Mouse (Mus musculus) layer of hippocampus, adult 2 months (tissue): Measurements from ENCODE around the gene Apeh. TPM values are rescaled to one million over a fixed set of nuclear protein-coding genes. Genes with fewer than 3 reads are reported as not detected.

Experiments used
- DNase-seq, 2 experiments: peaks; one replicate each; pipeline ENCODE4 v3.0.0; 2022; ENCODE audit warnings: low spot score in 2 of 2
- H3K27ac ChIP-seq: fragments of 200-600 bp; 2 replicates; pipeline ENCODE4 v1.8.1; 2022
- H3K4me3 ChIP-seq: fragments of 200-600 bp; 2 replicates; pipeline ENCODE4 v1.8.1; 2022; ENCODE audit warnings: mild to moderate bottlenecking
- CTCF ChIP-seq: fragments of 200-600 bp; conservative IDR thresholded peaks from 2 replicates; pipeline ENCODE4 v1.8.1; 2022; ENCODE audit warnings: antibody characterized with exemption, mild to moderate bottlenecking, moderate library complexity
- total RNA-seq, 2 experiments: library from RNA; stranded (reverse); gene quantifications; 2 replicates each; pipeline ENCODE4 v1.2.3; 2021

Gene Apeh
- total RNA-seq, 2 experiments from 2014 or later: 35.3 to 37.0 TPM

DNA sequence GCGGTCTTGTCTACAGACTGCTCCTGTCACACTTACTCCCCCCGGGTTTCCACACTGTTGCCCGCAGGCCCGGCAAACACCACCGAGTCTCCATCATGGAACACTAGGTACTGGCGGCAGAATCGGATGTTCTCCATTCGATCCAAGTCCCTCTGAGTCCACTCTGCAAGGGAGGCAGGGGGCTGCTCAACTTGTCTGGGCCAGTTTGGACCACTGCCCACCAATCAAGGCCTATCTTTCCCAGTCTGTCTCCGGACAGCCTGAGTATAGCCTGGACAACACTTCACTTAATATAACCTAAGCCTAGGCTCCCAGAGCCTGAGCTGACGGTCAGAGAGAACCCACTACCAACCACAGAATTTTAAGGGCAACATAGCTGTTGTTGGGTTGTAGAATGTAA, 820 bp downstream of the Apeh start:
- peak overlapping the region; percentile 65 for H3K4me3 ChIP-seq
- DNase-seq: no peak
- H3K27ac ChIP-seq: peak overlapping the region; percentile 86
- TF ChIP-seq CTCF: no peak

DNA sequence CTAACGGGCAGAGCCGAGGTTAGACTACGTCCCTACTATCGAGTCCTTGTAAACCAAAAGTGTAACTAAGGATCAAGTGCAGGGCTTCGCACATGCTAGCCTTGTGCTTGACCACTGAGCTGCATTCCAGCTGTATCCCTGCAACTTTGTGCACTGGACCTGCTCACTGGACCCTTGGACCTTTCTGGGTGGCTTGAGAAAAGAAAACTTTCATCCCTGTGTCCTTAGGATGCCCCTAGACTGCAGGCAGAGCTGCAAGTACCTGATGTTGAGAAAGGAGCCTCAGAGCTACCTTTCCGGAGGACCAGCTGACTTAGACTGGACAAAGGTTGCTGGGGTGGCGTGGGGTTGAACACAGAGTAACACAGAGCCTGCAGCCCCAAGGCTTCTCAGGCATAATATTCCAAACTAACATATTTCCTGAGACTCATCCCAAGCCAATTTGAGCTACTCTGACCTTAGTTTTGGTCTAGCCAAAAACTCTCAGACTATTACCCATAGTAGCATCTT, 3.7 kb downstream of the Apeh start:
- H3K4me3 ChIP-seq: no peak overlapping the region
- H3K27ac ChIP-seq: no peak overlapping the region
- DNase-seq: no peak
- no peak for TF ChIP-seq CTCF

DNA sequence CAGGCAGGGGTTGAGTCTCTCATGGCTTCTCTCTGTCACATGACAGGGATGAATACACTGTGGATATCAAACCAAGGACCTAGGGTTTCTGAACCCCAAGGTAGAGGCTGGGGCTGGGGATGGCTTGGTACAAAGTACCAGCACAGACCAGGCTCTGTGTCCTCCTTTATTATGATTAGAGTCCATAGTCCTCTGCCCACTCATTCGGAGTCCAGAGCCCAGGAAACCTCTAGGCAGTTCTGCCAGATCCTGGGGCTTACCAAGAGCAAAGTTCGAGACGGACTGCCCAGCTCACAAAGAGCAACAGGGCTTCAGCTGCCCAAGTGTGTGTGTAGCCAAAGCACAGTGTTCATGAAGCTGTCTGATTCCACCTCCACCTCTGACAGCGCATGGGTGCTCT, 9.1 kb downstream of the Apeh start:
- no peak for TF ChIP-seq CTCF
- DNase-seq: no peak
- Histone ChIP-seq H3K4me3 (no peak overlapping the region), H3K27ac (no peak overlapping the region)

DNA sequence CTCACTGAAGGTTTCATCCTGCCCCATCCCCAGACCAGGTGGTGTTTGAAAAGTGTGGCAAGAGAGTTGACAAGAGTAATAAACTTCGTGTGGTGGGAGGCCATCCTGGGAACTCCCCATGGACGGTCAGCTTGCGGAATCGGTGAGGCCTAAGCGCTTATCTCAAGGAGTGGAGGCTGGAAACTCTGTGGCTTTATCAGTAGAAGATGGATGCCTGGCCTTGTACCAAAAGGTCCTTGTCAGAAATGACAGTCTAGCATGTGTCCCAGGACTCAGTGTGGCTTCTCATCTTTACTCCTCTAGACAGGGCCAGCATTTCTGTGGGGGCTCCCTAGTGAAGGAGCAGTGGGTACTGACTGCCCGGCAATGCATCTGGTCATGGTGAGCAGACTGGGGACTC, 10.8 kb downstream of the Apeh start:
- DNase-seq: no peak
- Histone ChIP-seq H3K27ac (no peak overlapping the region), H3K4me3 (no peak overlapping the region)
- no peak for TF ChIP-seq CTCF

DNA sequence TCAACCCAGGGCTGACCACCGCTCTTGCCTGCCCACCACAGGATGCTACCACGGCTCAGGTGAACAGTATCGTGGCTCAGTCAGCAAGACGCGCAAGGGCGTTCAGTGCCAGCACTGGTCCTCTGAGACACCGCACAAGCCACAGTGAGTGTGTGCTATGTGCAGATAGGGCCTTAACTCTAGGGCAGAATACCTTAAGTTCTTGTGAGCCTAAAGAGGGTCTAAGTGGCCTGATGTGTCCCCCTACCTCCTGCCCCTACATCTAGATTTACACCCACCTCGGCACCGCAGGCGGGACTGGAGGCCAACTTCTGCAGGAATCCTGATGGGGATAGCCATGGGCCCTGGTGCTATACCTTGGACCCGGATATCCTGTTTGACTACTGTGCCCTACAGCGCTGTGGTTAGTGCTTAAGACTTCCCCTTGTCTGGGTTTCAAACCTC, 11.4 kb downstream of the Apeh start, which contains the start of gene Rnf123:
Gene Rnf123 (minus strand): TSS at position 359 of the 444 bp plus-strand sequence.
- no peak for TF ChIP-seq CTCF
- no peak for DNase-seq
- Histone ChIP-seq H3K4me3 (no peak within 1 kb of the TSS), H3K27ac (no peak within 1 kb of the TSS)

DNA sequence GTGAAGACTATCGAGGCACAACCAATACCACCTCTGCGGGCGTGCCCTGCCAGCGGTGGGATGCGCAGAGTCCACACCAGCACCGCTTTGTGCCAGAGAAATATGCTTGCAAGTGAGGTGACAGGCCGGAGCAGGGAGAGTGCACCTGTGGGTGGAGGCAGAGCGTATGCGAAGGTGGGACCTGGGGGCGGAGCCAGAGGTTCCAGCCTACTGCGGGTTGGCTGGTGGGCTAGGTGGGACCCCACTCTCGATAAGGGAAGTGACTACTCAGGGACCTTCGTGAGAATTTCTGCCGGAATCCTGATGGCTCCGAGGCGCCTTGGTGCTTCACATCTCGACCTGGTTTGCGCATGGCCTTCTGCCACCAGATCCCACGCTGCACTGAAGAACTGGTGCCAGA, 11.9 kb downstream of the Apeh start:
- no peak overlapping the region for H3K4me3 ChIP-seq
- no peak for TF ChIP-seq CTCF
- no peak overlapping the region for H3K27ac ChIP-seq
- no peak for DNase-seq

DNA sequence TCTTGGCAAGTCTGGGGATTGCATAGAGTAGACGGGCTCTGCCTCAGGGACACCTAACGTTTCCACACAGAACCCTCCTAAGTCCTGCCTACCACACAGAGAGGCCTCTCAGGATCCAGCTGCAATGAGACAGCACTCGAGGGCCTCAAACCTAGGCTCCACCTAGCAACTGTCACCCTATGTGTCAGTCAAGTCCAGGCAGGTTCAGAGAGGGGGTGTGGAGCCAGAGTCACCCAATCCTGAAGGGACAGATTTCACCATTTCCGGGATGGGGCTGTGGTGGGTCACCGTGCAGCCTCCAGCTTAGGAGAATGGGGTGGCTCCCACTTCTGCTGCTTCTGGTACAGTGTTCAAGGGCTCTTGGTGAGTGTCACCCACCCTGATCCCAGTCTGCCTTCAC, 14.2 kb downstream of the Apeh start, which contains the start of gene Mst1:
Gene Mst1 (plus strand): TSS at position 269 of the 400 bp plus-strand sequence.
- no peak for TF ChIP-seq CTCF
- Histone ChIP-seq H3K27ac (peak within 1 kb of the TSS; percentile 95), H3K4me3 (peak within 1 kb of the TSS; percentile 86)
- no peak for DNase-seq

DNA sequence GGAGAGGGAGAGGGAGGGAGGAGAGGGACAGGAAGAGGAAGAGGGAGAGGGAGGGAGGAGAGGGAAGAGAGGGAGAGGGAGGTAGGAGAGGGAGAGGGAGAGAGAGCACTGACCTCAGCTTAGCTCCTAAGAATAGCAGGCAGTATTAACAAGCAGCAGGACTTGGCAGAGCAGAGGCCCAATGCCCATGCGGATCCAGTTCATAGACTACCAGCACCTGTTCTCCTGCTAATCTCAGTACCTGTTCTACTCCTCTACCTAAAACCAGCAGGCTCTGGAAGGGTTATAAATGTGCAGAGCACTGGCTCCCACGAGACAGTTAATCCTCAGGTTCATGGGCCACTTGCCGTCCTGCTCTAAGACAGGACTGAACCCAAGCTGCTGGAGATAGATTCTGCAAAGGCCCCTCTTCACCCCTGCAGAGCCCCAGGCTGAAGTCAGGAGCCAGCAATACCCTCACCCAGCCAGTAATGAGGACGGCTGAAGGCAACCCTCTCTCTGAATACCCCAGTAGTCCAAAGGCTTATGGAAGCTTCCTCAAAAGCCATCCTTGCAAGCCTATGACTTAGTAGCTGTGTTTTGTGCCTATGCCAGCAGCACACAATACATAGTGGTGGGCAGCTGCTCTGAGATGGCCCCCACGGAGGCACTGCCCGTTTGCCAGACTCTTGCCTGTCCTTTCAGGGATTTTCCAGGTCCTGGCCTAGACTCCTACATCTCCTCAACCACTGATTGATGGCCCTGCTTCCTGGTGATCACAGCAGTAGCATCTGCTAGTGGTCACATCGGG, 21.1 kb downstream of the Apeh start:
- Histone ChIP-seq H3K27ac (no peak overlapping the region), H3K4me3 (no peak overlapping the region)
- DNase-seq: no peak
- no peak for TF ChIP-seq CTCF

DNA sequence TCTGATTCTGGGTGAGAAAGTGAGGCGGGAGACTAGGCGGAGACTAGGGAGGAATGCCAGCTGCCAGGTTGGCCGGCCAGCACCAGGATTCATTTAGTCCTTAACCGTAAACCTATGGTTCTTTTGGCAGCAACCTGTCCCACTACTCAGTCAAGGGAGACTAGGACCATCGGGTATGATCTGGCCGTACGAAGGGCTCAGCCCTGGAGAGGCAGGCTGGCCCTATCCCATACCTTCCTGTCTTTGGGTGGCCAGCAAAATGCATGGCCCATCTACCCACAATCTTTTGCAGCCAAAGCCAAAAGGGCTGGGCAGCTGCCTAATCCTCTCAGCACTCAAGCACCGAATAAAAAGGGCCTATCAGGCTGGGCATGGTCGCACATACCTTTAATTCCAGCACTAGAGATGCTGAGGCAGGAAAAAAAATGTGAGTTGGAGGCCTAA, 21.9 kb downstream of the Apeh start:
- TF ChIP-seq CTCF: no peak
- H3K27ac ChIP-seq: no peak overlapping the region
- no peak overlapping the region for H3K4me3 ChIP-seq
- DNase-seq: no peak

DNA sequence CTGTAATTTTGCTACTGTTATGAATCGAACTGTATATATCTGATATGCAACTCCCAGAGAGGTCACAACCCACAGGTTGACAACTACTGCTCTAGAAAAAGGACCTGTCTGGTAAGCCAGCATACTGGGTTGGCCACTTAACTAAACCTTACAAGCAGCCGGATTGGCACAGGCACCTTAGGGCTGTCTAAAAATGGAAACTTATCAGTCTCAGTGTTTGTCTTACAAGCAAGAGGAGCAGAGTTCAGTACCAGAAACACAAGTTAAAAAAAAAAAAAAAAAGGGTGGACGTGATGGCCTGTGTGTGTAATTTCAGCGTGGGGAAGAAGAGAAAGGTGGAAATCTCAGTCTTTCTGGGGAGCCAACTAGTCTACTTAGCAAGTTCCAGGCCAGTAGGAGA, 22.6 kb downstream of the Apeh start:
- no peak for TF ChIP-seq CTCF
- no peak overlapping the region for H3K27ac ChIP-seq
- no peak for DNase-seq
- H3K4me3 ChIP-seq: no peak overlapping the region

DNA sequence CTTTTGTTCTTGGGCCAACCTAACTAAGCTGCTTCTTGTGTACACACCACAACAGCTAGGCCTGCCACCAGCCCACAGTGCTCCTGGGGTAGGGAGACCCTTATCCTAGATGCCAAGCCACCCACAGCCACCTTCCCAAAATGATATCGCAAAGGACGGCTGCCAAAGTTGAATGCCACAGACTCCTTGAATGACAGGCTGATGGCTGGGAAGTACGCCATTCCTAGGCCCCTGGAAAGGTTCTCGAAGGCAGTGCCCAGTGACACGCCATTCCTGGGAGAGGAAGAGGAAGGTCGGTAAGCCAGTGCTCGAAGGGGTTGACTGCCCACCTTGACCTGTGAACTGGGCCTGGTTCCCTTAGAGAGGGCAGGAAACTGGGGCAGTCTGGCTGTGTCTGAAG, 24.9 kb downstream of the Apeh start:
- Histone ChIP-seq H3K27ac (no peak overlapping the region), H3K4me3 (no peak overlapping the region)
- DNase-seq: no peak
- no peak for TF ChIP-seq CTCF

DNA sequence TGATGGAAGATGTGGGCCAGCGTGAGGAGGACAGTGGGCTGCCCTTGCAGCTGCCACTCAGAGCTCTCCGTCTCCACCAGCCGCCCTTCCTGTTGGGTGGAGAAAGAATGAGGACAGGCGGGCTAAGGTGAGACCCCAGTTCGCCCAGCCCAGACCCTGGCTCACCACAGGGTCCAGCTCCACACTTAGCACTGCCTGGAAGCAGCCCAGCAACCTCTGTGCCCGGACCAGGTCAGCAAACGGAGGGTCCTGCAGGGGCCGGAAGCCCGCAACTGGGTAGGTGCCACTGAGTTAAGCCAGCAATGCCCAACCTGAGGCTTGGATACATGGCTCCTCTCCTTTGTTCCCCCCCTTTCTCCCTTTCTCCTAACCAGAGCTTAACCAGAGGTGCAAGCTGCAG, 25.4 kb downstream of the Apeh start:
- no peak for TF ChIP-seq CTCF
- no peak overlapping the region for H3K27ac ChIP-seq
- no peak overlapping the region for H3K4me3 ChIP-seq
- no peak for DNase-seq

DNA sequence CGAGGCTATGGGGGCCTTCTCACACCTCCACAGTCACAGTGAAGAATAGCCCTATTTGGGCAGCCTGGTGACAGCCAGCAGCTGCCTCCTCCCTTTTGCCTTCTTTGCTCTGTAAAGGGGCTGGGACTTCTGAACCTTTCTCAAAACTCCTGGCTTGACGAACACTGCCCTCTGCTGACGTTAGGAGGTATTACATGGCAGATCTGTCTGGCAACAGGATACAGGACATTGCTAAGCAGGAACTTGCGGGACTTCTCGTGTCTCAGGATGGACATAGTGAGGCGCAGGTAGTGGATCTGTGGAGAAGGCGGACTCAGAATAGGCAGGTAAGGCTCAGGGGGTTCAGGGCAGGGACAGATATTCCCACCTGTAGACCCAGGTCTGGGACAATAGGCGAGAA, 26.5 kb downstream of the Apeh start:
- peak; percentile 78 to 90 for DNase-seq
- no peak overlapping the region for H3K4me3 ChIP-seq
- TF ChIP-seq CTCF: peak; percentile 98
- no peak overlapping the region for H3K27ac ChIP-seq

DNA sequence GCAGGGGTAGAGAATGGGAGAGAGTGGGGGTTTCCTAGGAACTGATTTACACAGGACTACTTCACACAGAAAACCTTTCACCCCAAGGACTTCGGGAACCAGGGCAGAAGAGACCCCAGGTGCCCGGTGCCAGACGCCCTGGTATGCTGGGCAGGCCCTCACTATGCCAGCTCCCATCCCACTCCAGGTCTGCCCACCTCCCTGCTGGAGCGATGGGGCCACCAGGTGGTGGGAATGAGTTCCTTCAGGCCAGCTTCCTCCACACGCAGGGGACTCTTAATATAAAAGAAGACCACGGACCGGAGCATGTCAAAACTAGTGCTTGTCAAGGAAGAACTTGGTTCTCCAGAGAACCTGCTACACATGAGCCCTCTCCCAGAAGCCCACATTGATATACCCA, 27.2 kb downstream of the Apeh start:
- H3K27ac ChIP-seq: no peak overlapping the region
- no peak for DNase-seq
- no peak for TF ChIP-seq CTCF
- no peak overlapping the region for H3K4me3 ChIP-seq
